Mouse (Mus musculus) E14TG2a.4 (cell line): ENCODE data around the gene Apold1.

Source experiments
- CTCF ChIP-seq: conservative IDR thresholded peaks from 2 replicates; pipeline ENCODE4 v1.5.1; 2014; ENCODE audit warnings: low read length
- NANOG ChIP-seq: IDR thresholded peaks from 2 replicates; pipeline ENCODE4 v1.6.1; 2014; ENCODE audit warnings: borderline replicate concordance, low read length, mixed read lengths

- TF ChIP-seq CTCF (no peak), NANOG (no peak)
Measured at GRCm38 (mm10) chr6:135024781-135025420, 43.4 kb downstream of the Apold1 start.
